Mouse (Mus musculus): ENCODE data around the gene Spata48. TPM values are rescaled to one million over a fixed set of nuclear protein-coding genes. Genes with fewer than 3 reads are reported as not detected.
A peak's percentile ranks its signal among the peaks of the same experiment; 100 is the strongest.

Gene Spata48
- total RNA-seq (2014; rRNA removed; ENCODE audit: low replicate concordance) (not detected in 2 replicates), polyA plus RNA-seq (2015; fragmentation: Nextera tagmentation; extraction: Ambion mirVana) (2.4 and 2.5 TPM in 2 replicates)

DNA sequence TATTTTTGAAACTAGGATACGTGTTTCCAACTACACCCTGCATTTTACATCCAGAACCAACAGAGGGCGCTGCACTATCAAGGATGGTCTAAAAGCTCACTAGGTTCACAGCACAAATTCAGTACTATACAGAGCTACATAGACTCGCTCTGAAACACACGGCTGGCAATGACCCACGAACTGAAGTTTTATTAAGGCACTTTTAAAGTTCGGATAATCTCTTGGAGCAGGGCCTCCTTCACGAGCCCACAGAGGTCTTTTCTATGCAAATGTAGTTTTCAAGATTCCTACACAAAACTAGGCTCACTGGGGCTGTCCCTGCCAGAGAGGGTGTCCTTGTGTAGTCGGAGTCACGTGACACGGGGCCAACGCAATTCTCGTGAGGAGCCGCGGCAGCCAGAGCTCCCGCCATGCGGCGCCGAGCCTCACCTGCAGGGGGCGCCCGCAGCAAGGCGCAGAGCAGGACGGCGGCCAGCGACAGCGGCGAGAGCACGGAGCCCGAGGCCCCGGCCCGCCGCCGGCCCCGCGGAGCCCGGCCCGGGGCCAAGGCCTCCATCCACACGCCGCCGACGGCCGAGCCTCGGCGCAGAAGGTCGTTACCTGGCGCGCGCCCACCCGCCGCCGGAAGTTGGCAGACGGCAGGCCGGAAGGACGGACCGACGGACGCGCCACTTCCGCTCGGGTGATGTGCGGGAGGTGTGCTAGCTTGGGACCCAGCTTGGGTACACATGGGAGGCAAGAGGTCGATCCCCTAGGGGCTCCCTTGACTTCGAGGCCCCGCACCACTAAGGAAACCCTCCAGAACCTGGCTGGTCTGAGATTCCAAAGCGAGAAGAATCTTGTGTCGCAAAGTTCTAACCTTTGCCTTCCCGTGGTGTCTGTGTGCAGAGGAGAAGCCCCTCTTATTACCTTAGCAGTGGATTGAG is at the start of gene Spata48, which contains the start of gene Zpbp:
TSS of gene Spata48 (plus strand) at position 460 of the 926 bp plus-strand sequence.
TSS of gene Zpbp (minus strand) at position 774 of the 926 bp plus-strand sequence.
- Histone ChIP-seq H3K27ac (ENCODE audit: low read depth) (peak within 1 kb of the TSS; percentile 76), H3K9ac (replicated peaks; ENCODE audit: low read depth, low read length) (peak within 1 kb of the TSS; percentile 63), H3K27me3 (ENCODE audit: control insufficient read depth, insufficient read depth, low read length) (no peaks in the 10 kb centered on the region), H3K4me2 (ENCODE audit: low read depth, low read length) (peak within 1 kb of the TSS; percentile 67), H3K9me3 (replicated peaks; ENCODE audit: control insufficient read depth, low read length) (no peaks in the 10 kb centered on the region), H3K4me3 (ENCODE audit: low read depth, low read length) (peak within 1 kb of the TSS; percentile 66), H3K4me1 (ENCODE audit: control insufficient read depth, insufficient read depth) (no peaks in the 10 kb centered on the region), H3K36me3 (replicated peaks; ENCODE audit: control insufficient read depth, insufficient read depth, low read length) (no peaks in the 10 kb centered on the region)
- 2% methylated on average over 62 of the region's 66 CpGs for WGBS
- DNase-seq (ENCODE audit: low spot score) (peak; percentile 93), ATAC-seq (ENCODE audit: insufficient read depth, low read depth) (peak; percentile 95)
- no peak for TF ChIP-seq EP300 (IDR thresholded peaks at IDR 0.05; ENCODE audit: low read depth)
- peak; percentile 75 for TF ChIP-seq CTCF (IDR thresholded peaks at IDR 0.05; ENCODE audit: low read depth)

DNA sequence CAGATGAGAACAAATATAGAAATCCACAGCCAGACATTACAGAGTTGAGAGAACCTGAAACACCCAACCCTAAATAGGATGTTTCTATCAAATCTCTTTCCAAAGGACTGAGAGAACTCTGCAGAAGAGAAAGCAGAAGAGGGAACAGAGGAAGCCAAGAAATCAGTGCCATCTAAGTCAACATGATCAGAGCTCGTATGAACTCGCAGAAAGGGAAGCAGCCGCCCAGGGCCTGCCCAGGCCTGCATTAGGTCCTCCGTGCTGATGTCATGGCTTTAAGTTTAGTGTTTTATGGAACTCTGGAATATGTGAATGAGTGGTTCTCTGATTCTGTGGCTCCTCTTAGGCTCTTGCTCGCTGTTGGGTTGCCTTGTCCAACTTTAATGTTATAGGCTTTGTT is 47.7 kb upstream of the Spata48 start:
- Histone ChIP-seq H3K27me3 (ENCODE audit: control insufficient read depth, insufficient read depth, low read length) (no peaks in the 10 kb centered on the region), H3K4me3 (ENCODE audit: low read depth, low read length) (no peak overlapping the region), H3K4me1 (ENCODE audit: control insufficient read depth, insufficient read depth) (no peaks in the 10 kb centered on the region), H3K9me3 (replicated peaks; ENCODE audit: control insufficient read depth, low read length) (no peaks in the 10 kb centered on the region), H3K36me3 (replicated peaks; ENCODE audit: control insufficient read depth, insufficient read depth, low read length) (no peaks in the 10 kb centered on the region), H3K27ac (ENCODE audit: low read depth) (no peak overlapping the region), H3K4me2 (ENCODE audit: low read depth, low read length) (no peak overlapping the region), H3K9ac (replicated peaks; ENCODE audit: low read depth, low read length) (no peak overlapping the region)
- WGBS = 70% methylated on average over 5 of the region's 5 CpGs
- DNase-seq (ENCODE audit: low spot score) (no peak), ATAC-seq (ENCODE audit: insufficient read depth, low read depth) (no peak)
- TF ChIP-seq EP300 (IDR thresholded peaks at IDR 0.05; ENCODE audit: low read depth) (no peak), CTCF (IDR thresholded peaks at IDR 0.05; ENCODE audit: low read depth) (no peak)

- ATAC-seq (ENCODE audit: insufficient read depth, low read depth) = no peak
- H3K27ac ChIP-seq (ENCODE audit: low read depth) = no peak overlapping the region
- 76% methylated on average over 2 of the region's 2 CpGs for WGBS
These were observed 44.5 kb upstream of the Spata48 start for GRCm38 (mm10) chr11:11417356-11417755.

DNA sequence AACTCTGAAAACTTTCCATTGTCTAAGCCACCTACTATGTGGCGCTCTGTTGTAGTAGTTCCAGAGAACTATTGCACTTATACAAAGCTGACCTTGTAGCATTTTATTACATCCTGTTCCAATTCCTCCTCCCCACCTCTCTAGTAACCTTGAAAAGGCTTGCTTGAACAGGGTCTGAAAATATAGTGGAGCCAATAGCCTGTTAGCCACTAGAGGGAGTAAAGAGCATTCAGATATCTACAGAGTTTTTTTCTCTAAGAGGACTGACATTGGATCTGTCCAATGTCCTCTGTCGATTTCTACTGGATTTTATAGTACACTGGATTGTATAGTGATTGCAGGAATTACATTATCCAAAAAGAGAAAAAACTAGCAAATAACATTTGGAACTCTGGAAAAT is 6.9 kb upstream of the Spata48 start:
- Histone ChIP-seq H3K4me3 (ENCODE audit: low read depth, low read length) (no peak overlapping the region), H3K36me3 (replicated peaks; ENCODE audit: control insufficient read depth, insufficient read depth, low read length) (no peaks in the 10 kb centered on the region), H3K4me2 (ENCODE audit: low read depth, low read length) (no peak overlapping the region), H3K27me3 (ENCODE audit: control insufficient read depth, insufficient read depth, low read length) (no peaks in the 10 kb centered on the region), H3K4me1 (ENCODE audit: control insufficient read depth, insufficient read depth) (no peaks in the 10 kb centered on the region), H3K9me3 (replicated peaks; ENCODE audit: control insufficient read depth, low read length) (no peaks in the 10 kb centered on the region), H3K9ac (replicated peaks; ENCODE audit: low read depth, low read length) (no peak overlapping the region), H3K27ac (ENCODE audit: low read depth) (no peak overlapping the region)
- ATAC-seq (ENCODE audit: insufficient read depth, low read depth) (no peak), DNase-seq (ENCODE audit: low spot score) (peak; percentile 33)
- TF ChIP-seq CTCF (IDR thresholded peaks at IDR 0.05; ENCODE audit: low read depth) (peak; percentile 55), EP300 (IDR thresholded peaks at IDR 0.05; ENCODE audit: low read depth) (no peak)
- WGBS = 14% methylated on average over 2 of the region's 2 CpGs

More at GRCm38 (mm10) chr11:11417356-11417755, 44.5 kb upstream of the Spata48 start:
- DNase-seq (ENCODE audit: low spot score) = no peak
- Histone ChIP-seq H3K4me3 (ENCODE audit: low read depth, low read length) (no peak overlapping the region), H3K9me3 (replicated peaks; ENCODE audit: control insufficient read depth, low read length) (no peaks in the 10 kb centered on the region), H3K9ac (replicated peaks; ENCODE audit: low read depth, low read length) (no peak overlapping the region), H3K4me2 (ENCODE audit: low read depth, low read length) (no peak overlapping the region), H3K36me3 (replicated peaks; ENCODE audit: control insufficient read depth, insufficient read depth, low read length) (no peaks in the 10 kb centered on the region), H3K27me3 (ENCODE audit: control insufficient read depth, insufficient read depth, low read length) (no peaks in the 10 kb centered on the region), H3K4me1 (ENCODE audit: control insufficient read depth, insufficient read depth) (no peaks in the 10 kb centered on the region)
- TF ChIP-seq EP300 (IDR thresholded peaks at IDR 0.05; ENCODE audit: low read depth) (no peak), CTCF (IDR thresholded peaks at IDR 0.05; ENCODE audit: low read depth) (no peak)

DNA sequence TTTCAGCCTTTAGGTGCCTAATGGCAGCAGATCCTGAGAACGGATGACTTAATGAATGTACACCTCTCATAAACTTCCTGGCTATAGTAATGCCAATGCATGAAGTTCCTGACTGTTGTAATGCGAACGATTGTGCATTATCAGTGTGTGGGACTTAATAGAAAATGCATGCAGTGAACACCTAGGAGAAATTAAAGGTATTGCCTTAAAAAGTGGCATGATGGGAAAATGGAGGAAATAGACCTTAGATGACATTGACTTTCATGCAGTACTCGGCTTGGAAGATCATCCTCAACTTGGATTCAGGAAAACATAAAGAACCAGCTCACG is 632 bp downstream of the Spata48 start:
- no peak for TF ChIP-seq CTCF (IDR thresholded peaks at IDR 0.05; ENCODE audit: low read depth)
- no peak for TF ChIP-seq EP300 (IDR thresholded peaks at IDR 0.05; ENCODE audit: low read depth)
- DNase-seq (ENCODE audit: low spot score) = peak; percentile 44
- peak overlapping the region; percentile 63; the same call in 1 of the 2 replicates for H3K9ac ChIP-seq (replicated peaks; ENCODE audit: low read depth, low read length)
- H3K9me3 ChIP-seq (replicated peaks; ENCODE audit: control insufficient read depth, low read length) = no peaks in the 10 kb centered on the region
- 83% methylated on average over 5 of the region's 5 CpGs for WGBS
- H3K27me3 ChIP-seq (ENCODE audit: control insufficient read depth, insufficient read depth, low read length) = no peaks in the 10 kb centered on the region
- H3K4me2 ChIP-seq (ENCODE audit: low read depth, low read length) = peak overlapping the region; percentile 67
- no peak for ATAC-seq (ENCODE audit: insufficient read depth, low read depth)
- H3K4me3 ChIP-seq (ENCODE audit: low read depth, low read length) = peak overlapping the region; percentile 66
- 0 out of 2 replicates have a peak overlapping the region, but pooled peaks have one; percentile 76 for H3K27ac ChIP-seq (ENCODE audit: low read depth)
- H3K36me3 ChIP-seq (replicated peaks; ENCODE audit: control insufficient read depth, insufficient read depth, low read length) = no peaks in the 10 kb centered on the region
- no peaks in the 10 kb centered on the region for H3K4me1 ChIP-seq (ENCODE audit: control insufficient read depth, insufficient read depth)

All from heart, postnatal 0 days (tissue).